Mouse (Mus musculus): ENCODE data around the gene Tnnc2.

DNA sequence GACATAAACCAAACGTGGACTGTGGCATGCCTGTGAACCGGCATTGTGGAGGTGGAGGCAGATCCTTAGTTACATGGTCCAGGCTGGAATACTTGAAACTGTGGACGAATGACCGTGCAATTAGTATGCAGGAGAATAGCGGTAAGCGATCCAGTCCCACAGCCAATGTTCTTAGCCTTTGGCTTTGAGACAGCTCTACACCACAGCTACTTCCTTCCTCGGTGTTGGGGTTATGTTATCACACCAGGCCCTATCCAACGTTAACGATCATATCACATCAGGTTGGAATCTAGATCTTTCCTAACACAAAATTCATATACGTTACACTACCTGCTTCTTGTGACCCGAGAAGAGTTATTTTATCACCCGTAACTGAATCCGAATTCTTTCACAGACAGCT is 34.8 kb downstream of the Tnnc2 start:
- no peak for TF ChIP-seq CTCF (IDR thresholded peaks at IDR 0.05; ENCODE audit: low read depth)
- TF ChIP-seq EP300 (IDR thresholded peaks at IDR 0.05; ENCODE audit: low read depth): no peak
